Mouse (Mus musculus) lung, postnatal 25 days (tissue): ENCODE measurements around the gene Ccdc90b.

Experiments used
- DNase-seq: peaks from one replicate; pipeline ENCODE4 v3.0.0; 2022; ENCODE audit warnings: low spot score

The Ccdc90b gene

GRCm38 (mm10) chr7:92560986-92561876 lies at the start of gene Ccdc90b:
Gene Ccdc90b (plus strand): TSS chr7:92561149.
- peak; percentile 95 for DNase-seq

DNA sequence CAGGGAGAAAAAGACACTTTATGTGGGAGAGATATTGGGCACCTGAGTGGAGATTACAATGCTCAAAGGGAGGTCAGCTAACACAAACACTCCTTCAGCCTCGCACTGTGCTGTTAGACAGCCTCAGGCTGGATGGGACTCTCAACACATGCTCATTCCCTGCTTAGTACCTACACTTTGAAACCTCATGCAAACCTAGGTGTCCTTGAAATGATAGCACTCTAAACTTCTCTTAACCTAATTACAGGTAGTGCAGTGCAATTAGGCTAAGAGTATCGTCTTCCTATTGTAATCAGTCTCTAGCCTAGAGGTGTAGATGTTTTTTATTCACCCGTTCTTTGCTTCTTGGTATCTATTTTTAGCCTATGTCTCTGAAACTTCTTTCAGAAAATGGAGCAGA lies 40.6 kb upstream of the Ccdc90b start:
- DNase-seq: no peak

DNA sequence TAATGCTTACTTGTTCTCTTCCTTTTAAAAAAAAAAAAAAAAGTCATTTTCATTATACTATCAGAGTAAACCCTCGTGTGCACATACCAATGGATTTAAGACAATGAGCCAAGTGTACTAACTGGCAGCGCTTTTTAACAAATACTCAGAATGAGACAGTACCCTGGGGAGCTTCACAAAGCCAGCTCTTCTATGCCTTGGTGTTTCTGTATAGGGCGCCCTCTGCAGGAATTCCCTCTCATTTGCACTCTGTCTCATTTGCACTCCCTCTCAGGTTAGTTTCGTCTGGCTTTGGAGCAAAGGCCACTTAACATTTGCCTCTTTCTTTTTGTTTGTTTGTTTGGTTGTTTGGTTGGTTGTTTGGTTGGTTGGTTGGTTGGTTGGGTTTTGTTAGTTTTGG lies 40.1 kb upstream of the Ccdc90b start:
- DNase-seq: no peak

- DNase-seq: no peak
Measured at GRCm38 (mm10) chr7:92529245-92529644, 31.7 kb upstream of the Ccdc90b start.

- DNase-seq: no peak
Measured at GRCm38 (mm10) chr7:92532351-92533036, 28.5 kb upstream of the Ccdc90b start.

DNA sequence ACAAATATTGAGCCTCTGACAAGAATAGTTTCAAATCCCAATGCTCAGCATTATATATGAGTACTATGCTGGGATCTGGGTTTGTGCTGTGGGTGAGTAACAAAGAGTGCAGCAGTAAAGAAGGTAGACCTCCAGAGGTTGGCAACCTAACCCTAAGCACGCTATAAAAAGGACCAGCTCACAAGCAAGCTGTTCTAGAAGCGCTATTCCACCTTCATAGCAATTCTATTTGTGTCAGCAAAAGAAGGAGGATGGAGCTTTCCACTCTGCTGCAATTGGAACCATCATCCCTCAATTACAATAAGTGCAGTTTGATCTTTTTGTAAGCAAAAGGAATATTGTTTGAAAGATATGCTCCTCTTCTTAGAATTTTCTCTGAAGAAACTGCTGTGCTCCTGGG lies 14.2 kb upstream of the Ccdc90b start:
- DNase-seq: no peak

- DNase-seq: no peak
Measured at GRCm38 (mm10) chr7:92550248-92550989, 10.5 kb upstream of the Ccdc90b start.

- peak; percentile 32 for DNase-seq
Measured at GRCm38 (mm10) chr7:92550990-92551392, 10.0 kb upstream of the Ccdc90b start.

DNA sequence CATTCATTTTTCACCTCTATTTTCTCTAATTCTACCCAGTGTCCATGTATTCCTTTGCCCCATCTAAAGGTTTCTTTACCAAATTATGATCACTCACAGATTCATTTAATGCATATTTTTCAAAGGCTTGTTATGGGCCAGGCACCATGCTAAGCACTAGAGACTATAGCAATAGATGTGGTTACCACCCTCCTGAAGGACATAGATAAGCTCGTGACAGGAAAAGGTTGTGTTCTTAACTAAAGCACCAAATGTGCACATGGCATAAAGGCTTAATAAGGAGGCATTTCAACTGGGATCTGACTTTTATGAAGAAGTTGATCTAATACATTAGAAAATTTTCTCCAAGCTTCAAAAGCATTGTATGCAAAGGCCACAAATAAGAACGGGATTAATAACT lies 2.2 kb upstream of the Ccdc90b start:
- no peak for DNase-seq

- DNase-seq: no peak
Measured at GRCm38 (mm10) chr7:92566775-92567174, 5.8 kb downstream of the Ccdc90b start.

- no peak for DNase-seq
Measured at GRCm38 (mm10) chr7:92580491-92581207, 19.7 kb downstream of the Ccdc90b start.

DNA sequence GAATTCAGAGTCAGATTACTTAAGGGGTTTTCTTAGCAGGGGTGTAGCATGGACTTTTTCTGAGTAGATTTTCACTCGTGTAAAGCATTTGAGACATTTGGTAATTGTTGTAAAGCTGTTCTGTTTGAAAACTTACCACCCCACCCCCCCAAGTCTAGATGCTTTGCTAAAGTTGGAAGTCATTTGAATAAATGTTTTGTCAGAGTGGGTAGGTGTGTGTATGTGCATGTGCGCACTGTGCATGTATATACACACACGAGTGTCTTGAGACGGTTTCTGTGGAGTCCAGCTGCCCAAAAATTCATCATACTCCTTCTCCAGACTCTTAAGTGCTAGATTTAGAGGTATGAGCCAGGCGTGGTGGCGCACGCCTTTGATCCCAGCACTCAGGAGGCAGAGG lies 22.6 kb downstream of the Ccdc90b start:
- no peak for DNase-seq

DNA sequence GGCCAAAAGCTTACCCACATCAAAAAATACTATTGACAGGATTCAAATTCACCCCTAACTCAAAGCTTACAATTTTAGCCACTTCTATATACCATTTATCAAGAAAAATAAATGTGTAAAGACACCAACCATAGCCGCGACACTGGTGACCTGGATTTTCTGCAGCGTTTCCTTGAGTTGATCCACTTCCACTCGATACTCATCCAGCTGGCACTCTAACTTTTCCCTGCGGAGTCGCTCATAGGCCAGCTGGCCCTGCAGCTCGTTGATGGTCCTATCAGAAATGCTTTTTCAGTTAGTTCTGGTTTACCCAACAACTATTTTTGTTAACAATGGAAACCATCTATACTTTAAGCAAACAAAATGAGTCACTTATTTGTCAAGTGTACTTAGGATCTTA lies 29.0 kb downstream of the Ccdc90b start:
- DNase-seq: no peak

- no peak for DNase-seq
Measured at GRCm38 (mm10) chr7:92590842-92591241, 29.9 kb downstream of the Ccdc90b start.

- DNase-seq: no peak
Measured at GRCm38 (mm10) chr7:92604961-92605360, 44.0 kb downstream of the Ccdc90b start.

DNA sequence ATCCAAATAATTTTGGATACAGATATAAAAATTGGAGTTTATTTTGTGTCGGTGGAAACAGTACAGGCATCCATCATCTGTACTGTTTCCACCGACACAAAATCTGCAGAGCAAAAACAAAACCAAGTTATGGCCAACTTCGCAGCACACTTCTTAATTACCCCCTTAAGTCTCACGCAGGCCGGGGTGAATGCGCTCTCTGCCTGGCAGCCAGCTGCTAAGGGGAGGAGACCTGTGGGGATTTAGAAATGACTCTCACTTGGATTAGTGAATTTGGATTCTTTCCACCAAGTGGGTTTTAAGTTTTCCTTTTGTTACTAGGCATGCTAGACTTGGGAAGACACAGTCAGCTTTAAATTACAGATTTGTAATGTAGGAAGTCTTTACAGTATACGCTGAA lies 49.9 kb downstream of the Ccdc90b start:
- no peak for DNase-seq

GRCm38 (mm10) chr7:92624488-92624887 lies 63.5 kb downstream of the Ccdc90b start:
- no peak for DNase-seq

DNA sequence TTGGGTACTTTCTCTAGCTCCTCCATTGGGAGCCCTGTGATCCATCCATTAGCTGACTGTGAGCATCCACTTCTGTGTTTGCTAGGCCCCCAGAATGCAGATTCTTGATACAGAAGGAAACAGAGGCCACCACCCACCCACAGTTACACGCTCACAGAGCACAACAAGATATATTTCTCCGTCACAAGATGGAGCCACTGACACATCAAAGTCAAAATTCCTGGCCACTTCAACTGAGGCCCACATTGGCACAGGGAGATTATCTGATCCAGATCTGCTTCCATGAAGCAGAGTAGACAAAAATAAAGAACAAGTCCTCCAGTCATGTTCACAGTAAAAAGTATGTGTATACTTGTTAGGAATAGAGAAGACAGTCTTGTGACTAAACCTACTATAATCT lies 69.2 kb downstream of the Ccdc90b start:
- peak; percentile 8 for DNase-seq
